Mouse (Mus musculus): ENCODE measurements around the gene Fto. TPM values are rescaled to one million over a fixed set of nuclear protein-coding genes. Genes with fewer than 3 reads are reported as not detected.

Gene Fto
- total RNA-seq, 2 experiments from 2014 or later, result 79.7 to 83.3 TPM

- intact Hi-C loops (cut with DNase I), result no loop called here
These were observed 264.3 kb downstream of the Fto start for GRCm38 (mm10) chr8:91577605-91578004.

GRCm38 (mm10) chr8:91584620-91585415 lies 271.5 kb downstream of the Fto start:
- no peak for DNase-seq
- intact Hi-C loops (cut with DNase I), result no loop called here

More at GRCm38 (mm10) chr8:91577605-91578004, 264.3 kb downstream of the Fto start:
- no peak for DNase-seq

GRCm38 (mm10) chr8:91592436-91593105 lies 279.2 kb downstream of the Fto start:
- no peak for DNase-seq
- intact Hi-C loops (cut with DNase I), result no loop called here

DNA sequence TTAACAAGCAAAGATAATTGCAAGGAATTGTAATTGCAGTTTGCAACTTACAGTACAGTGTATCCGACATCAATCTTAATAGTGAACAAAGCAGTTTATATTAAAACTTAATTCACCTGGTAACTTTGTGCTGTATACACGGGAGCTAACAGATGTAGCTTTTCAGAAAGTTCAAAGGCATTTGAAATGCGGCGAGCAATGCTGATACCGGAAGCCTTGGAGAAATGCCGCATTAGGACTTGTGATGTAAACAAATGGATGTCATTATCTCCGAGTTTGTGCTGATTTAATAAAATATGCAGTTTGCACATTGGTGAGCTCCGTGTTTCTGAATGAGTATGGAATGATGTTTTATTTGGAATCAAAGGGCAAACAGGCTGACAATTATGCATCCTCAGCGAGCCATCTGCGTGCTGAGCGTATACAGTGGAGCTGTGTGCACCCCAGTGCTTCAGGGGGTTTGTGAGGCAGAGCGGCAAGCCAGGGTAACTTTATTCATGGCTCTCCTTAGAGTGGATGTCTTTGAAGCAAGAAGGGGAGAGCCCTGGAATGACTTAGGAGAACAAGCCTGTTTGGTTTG lies 280.0 kb downstream of the Fto start:
- intact Hi-C loops (cut with DNase I), result no loop called here
- DNase-seq, result no peak

- intact Hi-C loops (cut with DNase I), result no loop called here
- no peak for DNase-seq
These were observed 286.1 kb downstream of the Fto start for GRCm38 (mm10) chr8:91599349-91599837.

DNA sequence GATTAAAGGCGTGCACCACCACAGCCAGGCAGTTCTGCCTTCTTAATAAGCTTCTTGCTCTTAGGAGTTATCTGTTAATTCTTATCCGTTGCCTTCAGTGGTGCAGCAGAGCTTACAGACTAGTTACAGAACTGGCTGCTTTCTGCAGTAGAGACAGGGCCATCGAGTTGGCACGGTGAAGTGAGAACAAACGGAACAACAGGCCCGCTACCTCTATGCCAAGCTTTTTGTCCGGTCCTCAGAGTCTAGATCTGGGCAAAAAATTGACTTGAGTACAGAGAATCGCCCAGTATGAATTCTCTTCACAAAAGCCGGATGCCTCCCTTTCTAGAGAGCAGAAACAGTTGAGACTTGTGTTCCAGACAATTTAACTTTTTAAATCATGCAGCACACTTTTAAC lies 290.4 kb downstream of the Fto start:
- DNase-seq, result no peak
- intact Hi-C loops (cut with DNase I), result no loop called here

DNA sequence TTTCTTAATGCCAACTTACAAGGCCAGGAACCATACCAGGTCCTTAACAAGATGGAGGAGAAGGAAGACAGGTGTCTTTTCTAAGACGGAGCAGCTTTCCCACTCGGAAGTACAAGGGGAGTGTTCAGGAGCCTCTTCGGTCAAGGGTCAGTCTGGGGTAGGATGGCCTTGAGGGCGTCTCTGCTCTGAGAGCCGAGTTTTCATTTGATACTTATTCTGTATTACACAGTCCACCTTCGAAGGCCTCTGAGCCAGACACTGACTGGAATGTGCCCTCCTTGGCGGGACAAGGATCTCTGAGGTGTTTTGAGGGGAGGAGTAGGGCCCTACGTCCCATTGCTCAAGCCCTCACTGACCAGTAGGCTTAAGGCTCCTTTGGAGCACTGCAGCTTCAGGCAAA lies 292.6 kb downstream of the Fto start:
- intact Hi-C loops (cut with DNase I), result no loop called here
- DNase-seq, result no peak

DNA sequence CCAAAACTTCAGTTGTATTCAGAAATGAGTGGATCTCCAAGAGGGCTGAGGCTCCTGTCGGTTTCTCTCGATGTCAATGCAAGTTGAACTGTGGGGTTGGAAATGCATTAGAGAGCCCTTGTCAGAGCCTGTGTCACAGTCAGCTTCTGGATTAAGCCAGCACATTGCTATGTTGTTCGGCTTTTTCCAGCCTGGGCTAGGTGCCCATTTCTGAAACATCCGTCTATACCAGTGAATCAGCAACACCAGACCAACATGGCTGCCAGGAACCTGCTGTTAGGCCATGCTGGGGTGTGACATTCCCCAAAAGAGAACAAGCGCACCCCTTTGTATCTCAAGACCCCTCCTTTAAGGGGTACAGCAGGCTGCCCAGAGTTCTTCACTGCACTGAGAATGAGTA lies 293.8 kb downstream of the Fto start:
- DNase-seq, result peak; percentile 26 to 42
- intact Hi-C loops (cut with DNase I), result no loop called here

DNA sequence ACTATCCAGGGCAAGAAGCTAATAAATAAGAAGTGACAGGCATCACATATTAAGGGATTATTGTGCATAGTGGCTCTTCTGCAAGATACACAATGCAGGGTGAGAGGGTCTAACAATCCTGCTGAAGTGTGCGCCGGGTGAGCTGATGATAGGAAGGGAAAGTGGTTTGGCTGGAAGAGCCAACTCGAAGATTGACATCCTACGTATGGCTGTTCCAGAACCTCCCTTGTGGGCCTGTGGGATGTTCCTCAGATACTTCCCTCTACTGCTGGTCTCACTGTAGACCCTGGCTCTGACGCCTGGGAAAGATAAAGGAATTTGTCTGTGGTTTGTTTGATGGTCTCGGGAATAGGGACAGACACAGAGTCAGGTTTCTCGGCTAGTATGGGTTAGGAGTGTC lies 297.9 kb downstream of the Fto start:
- DNase-seq, result no peak
- intact Hi-C loops (cut with DNase I), result no loop called here

DNA sequence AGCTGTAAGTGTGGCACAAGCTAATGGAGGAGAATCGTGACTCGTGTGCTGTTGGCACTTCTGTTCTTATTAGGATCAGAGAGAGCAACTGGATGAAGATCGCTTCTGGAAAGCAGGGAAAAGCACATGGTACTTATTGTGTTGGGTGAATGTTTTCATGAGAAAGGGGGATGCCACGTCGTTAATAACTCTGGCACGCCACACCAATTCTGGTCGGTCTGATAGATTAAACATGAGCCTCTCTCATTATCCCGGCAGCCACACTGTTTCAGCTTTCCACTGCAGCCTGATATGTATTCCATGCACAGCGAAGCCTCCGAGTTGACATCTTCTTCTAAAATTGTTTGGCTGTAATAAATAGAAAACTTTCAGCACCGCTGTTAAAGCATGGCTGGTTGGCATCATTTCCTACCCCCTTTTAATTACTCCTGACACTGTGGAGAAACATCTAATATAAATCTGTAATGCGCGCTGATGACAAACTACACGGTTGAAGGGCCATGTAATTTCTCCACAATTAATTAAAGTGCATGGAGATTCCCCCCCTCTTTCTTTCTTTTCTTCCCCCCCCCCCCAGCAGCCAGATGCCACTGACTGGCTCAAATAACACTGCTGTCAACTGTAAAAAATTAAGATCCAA lies 298.5 kb downstream of the Fto start:
- intact Hi-C loops (cut with DNase I), result no loop called here
- DNase-seq, result no peak

- DNase-seq, result no peak
- intact Hi-C loops (cut with DNase I), result no loop called here
These were observed 299.2 kb downstream of the Fto start for GRCm38 (mm10) chr8:91612387-91613130.

- DNase-seq, result no peak
- intact Hi-C loops (cut with DNase I), result no loop called here
These were observed 300.3 kb downstream of the Fto start for GRCm38 (mm10) chr8:91613603-91614002.

DNA sequence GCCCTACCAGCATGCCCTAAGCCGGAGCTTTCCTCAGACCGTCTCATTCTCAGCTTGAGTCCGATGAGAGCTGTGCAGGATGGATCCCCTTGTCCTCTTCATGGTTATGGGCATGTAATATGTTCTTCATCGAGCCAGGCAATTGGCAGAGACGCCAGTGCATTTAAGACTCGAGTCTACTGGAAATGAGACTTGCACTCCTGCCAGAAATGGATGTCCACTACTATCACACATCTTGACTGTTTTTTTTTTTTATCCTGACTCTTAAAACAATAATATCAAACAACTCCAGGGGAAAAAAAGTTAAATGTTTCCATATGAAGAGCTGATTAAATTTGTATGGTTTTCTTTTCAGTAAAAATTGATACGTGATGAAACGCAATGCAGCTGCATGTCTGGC lies 301.9 kb downstream of the Fto start:
- no peak for DNase-seq
- intact Hi-C loops (cut with DNase I), result no loop called here

- intact Hi-C loops (cut with DNase I), result no loop called here
- DNase-seq, result no peak
These were observed 302.7 kb downstream of the Fto start for GRCm38 (mm10) chr8:91615781-91616683.

DNA sequence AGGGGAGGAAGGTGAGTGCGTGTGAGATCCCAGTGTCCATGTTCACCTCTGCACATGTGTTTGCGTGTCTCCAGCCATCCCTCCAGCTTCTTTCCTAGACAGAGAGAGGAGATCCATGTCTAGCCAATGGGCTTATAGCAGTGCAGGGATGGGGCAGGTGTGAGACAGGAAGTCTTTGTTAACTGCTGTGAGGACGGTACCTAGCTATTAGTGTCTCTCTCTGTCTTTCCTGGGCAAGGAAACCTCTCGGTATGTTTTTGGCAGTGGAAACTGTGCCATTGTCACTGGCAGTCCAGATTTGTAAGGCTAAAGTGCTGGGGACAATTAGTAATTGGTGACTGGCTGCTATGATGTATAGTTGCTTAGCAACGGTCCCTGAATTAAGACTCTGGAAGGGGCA lies 304.4 kb downstream of the Fto start:
- DNase-seq, result no peak
- intact Hi-C loops (cut with DNase I), result no loop called here

DNA sequence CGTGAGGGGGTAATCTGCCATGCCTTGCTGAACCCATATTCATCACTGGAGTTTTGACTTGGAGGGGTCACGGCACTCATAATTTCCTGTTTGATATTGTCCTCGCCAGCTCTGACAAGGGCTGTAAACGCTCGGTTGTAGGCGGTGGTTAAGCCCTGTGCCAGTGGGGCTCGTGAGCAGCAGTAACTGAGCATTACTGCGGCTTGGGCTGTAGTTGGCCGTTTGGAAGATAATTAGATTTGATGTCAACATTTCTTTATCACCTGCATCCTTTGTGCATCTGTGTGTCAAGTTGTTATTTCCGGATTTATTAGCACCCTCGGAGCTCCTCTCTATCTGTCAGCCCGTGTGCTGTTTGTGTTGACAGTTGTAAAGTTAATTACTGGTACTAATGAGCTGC lies 309.4 kb downstream of the Fto start:
- intact Hi-C loops (cut with DNase I), result no loop called here
- no peak for DNase-seq

GRCm38 (mm10) chr8:91625686-91626558 lies 312.6 kb downstream of the Fto start:
- intact Hi-C loops (cut with DNase I), result no loop called here
- peak in 1 of 2 experiments; percentile 13 for DNase-seq

GRCm38 (mm10) chr8:91629594-91629993 lies 316.3 kb downstream of the Fto start:
- peak; percentile 62 to 67 for DNase-seq
- intact Hi-C loops (cut with DNase I), result no loop called here
